Mouse (Mus musculus): Measurements from ENCODE around the gene Aqp1.

Aqp1 gene

GRCm38 (mm10) chr6:55332100-55332772 is 4.0 kb upstream of the Aqp1 start:
- DNase-seq (ENCODE audit: low spot score), result no peak

- no peak for DNase-seq (ENCODE audit: low spot score)
Observed at GRCm38 (mm10) chr6:55332773-55333109, 3.5 kb upstream of the Aqp1 start.

- no peak for DNase-seq (ENCODE audit: low spot score)
Observed at GRCm38 (mm10) chr6:55337242-55337641, 1.0 kb downstream of the Aqp1 start.

GRCm38 (mm10) chr6:55338077-55338476 is 1.8 kb downstream of the Aqp1 start:
- no peak for DNase-seq (ENCODE audit: low spot score)

- no peak for DNase-seq (ENCODE audit: low spot score)
Observed at GRCm38 (mm10) chr6:55338934-55339825, 2.9 kb downstream of the Aqp1 start.

GRCm38 (mm10) chr6:55341688-55342087 is 5.5 kb downstream of the Aqp1 start:
- DNase-seq (ENCODE audit: low spot score), result no peak

- DNase-seq (ENCODE audit: low spot score), result no peak
Observed at GRCm38 (mm10) chr6:55342328-55342727, 6.1 kb downstream of the Aqp1 start.

GRCm38 (mm10) chr6:55343446-55343845 is 7.2 kb downstream of the Aqp1 start:
- DNase-seq (ENCODE audit: low spot score), result no peak

- no peak for DNase-seq (ENCODE audit: low spot score)
Observed at GRCm38 (mm10) chr6:55344291-55345016, 8.2 kb downstream of the Aqp1 start.

- DNase-seq (ENCODE audit: low spot score), result no peak
Observed at GRCm38 (mm10) chr6:55345264-55345663, 9.0 kb downstream of the Aqp1 start.

GRCm38 (mm10) chr6:55346491-55346890 is 10.3 kb downstream of the Aqp1 start:
- no peak for DNase-seq (ENCODE audit: low spot score)

GRCm38 (mm10) chr6:55347711-55348571 is 11.7 kb downstream of the Aqp1 start:
- no peak for DNase-seq (ENCODE audit: low spot score)

GRCm38 (mm10) chr6:55349231-55349630 is 13.0 kb downstream of the Aqp1 start:
- DNase-seq (ENCODE audit: low spot score), result no peak

- no peak for DNase-seq (ENCODE audit: low spot score)
Observed at GRCm38 (mm10) chr6:55350383-55350952, 14.2 kb downstream of the Aqp1 start.

GRCm38 (mm10) chr6:55351712-55352111 is 15.5 kb downstream of the Aqp1 start:
- no peak for DNase-seq (ENCODE audit: low spot score)

- no peak for DNase-seq (ENCODE audit: low spot score)
Observed at GRCm38 (mm10) chr6:55353711-55354445, 17.6 kb downstream of the Aqp1 start.

- DNase-seq (ENCODE audit: low spot score), result no peak
Observed at GRCm38 (mm10) chr6:55354456-55355117, 18.4 kb downstream of the Aqp1 start.

- DNase-seq (ENCODE audit: low spot score), result no peak
Observed at GRCm38 (mm10) chr6:55355575-55355974, 19.3 kb downstream of the Aqp1 start.

- DNase-seq (ENCODE audit: low spot score), result no peak
Observed at GRCm38 (mm10) chr6:55356017-55356703, 19.9 kb downstream of the Aqp1 start.

Measured in MN1 (cell line).